Mouse (Mus musculus): ENCODE measurements around the gene Nbeal2.

The Nbeal2 gene

DNA sequence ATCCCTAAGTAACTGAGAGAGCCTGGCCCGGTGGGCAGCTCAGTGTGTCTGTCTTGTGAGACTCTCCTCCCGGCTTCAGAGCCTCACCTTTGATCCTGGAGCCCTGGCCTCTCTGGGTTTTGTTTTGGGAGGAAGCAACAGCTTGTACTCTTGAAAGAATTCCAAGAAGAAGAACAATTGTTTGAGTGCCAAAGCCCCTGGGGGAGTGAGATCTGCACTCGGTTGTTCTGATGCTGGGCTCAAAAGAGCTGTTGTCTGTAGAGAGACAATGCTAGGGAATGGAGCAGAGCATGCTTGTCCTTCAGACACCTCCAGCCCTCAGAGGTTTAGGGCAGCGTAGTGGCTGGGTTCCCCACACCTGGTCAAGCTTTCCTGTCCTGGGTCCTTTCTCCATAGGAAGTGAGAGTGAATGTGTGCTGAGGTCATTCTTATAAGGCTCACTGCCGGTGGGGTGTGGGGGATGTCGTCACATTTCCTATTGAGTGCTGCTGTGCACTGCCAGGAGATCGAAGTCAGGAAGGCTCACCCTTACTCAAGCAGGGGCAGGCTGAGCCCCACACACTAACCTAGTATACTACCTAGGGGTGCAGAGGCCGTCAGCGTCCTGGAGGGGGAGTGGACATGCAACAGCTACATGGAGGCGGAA is 19.3 kb upstream of the Nbeal2 start:
- no peak for DNase-seq

DNA sequence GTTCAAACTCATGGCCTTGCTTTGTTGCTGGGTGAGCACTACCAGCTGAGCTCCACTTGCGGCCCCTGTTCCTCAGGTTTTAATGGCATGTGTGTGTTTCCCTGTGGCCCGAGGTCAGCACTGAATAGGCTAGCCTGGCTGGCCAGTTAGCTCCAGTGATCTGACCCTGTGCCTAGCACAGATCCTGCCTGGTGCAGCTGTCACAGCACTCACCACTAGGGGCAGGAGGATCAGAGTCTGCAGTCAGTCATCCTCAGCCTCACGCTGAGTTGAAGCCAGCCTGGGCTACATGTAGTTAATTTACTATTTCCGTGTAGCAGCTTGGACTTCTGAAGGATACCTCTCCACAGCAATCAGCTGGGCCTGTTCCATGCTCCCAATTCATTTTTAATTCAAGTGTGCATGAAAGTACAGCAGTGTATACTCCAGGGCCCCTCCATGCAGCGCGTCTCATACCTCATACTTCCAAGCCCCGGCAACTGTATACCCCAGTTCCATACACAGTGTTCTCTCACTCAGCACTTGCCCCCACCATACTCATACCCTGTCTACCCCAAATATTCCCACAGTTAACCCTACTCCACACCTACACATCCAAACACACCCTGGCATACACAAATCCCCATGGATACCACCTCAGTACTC is 18.6 kb upstream of the Nbeal2 start:
- DNase-seq = peak; percentile 38 to 40

DNA sequence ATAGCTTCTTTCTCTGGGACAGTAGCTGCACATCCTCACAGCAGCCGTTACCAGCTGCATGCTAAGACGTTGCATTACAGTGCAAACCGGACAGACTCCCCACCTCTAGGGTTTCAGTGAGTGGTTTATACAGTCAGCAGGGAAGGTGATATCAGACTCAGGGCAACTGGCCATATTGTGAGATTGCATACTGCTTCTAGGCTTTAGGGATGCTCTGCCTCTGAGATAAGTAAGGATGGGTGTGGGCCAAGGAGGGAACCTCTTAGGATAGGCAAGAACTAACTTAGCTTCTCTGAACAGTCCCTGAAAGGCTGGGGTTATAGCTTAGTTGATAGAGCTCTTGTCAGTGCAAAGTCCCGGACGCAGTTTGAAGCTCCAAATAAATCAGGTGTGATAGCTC is 15.8 kb upstream of the Nbeal2 start:
- DNase-seq = no peak

DNA sequence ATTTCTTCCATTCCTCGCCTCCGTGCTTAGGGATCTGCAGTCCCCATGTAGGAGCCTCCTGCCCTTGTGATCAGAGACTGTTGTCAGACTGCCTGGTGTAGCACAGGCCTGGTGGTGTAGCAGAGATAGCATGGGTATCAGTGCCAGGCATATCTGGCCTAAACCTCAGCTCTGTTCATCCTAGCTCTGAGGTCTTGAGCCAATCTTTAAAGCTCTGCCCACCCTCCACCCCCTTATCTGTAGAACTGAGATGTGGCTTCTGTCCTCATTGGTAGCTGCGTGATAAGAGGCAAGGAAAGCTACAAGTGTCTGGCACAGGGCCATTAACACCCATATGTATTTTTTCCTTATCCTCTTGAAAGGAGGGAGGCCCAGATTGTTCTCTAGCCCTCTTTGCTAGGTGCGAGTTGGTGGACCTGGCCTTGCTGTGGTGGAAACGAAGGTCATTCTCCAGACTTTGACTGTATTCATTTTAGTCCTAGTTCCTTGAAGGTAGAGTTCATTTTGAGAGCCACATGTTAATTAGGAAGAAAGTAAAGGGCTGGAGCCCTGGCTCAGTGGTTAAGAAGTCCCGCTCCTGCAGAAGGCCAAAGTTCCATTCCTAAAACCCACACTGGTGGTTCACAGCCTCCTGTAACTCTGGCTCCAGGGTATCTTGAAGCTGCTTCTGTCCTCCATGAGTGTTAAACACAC is 14.8 kb upstream of the Nbeal2 start:
- DNase-seq = no peak

DNA sequence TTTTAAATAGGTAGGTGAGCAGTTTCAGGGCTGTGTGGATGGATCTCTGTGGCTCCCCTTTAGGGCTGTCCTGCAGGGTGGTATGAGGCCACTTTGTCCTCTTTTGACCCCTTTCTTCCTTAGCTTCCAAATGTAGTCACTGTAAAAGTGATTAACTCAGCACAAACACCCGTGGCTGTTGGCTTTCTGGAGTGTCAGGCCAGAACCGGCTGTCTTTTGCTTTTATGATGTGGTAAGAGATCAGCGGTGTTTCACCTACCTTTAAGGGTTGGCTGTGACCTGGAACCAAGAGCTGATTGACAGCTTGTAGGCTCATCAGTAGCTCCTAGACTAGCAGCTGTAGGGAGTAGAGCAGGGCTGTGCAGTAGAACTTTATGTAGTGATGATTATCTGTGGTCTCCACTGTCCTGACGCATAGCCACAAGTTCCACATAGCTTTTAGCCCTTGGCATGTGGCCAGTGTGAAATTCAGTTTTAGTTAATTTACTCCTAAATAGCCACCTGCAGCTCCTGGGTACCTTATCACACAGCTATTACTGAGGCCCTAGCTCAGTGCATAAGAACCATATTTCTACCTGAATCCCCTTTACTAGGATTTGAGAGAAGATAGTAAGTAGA is 13.4 kb upstream of the Nbeal2 start:
- DNase-seq = no peak

DNA sequence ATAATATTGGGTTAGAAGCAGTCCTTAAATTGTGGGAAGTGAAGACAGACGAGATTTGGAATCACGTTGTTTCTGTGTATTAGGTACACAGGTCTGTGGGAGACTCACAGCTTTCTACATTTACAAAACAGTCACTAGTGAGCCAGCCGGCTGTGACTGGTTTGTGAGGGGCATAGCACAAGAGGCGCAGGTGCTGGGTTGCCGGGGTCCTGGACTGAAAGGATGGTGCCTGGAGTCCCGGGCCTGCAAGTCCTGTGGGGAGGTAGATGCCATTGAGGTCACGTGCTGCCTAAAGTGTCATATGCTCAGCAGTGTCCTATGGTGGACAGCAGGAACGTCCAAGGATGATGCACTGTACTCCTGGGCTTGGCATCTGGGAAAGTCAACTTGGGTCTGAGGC is 12.4 kb upstream of the Nbeal2 start:
- no peak for DNase-seq

DNA sequence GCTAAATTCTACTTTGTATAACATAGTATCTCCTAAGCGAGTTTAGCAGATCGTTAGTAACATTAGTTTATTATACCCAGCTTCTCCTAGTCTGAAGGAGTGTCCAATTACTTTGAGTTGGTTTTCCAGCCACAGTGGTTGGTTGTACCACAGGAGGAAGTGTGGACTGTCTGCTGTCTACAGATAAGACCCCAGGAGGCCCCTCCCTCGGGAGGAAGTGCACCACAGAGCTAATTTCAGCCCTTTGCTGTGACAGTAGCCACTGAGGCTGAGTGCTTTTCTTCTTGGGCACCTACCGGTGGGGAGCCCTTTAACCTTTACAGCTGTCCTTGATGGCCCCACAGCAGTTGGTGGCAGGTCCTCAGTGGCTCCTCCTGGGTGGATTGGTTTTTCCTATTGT is 12.0 kb upstream of the Nbeal2 start:
- DNase-seq = no peak

DNA sequence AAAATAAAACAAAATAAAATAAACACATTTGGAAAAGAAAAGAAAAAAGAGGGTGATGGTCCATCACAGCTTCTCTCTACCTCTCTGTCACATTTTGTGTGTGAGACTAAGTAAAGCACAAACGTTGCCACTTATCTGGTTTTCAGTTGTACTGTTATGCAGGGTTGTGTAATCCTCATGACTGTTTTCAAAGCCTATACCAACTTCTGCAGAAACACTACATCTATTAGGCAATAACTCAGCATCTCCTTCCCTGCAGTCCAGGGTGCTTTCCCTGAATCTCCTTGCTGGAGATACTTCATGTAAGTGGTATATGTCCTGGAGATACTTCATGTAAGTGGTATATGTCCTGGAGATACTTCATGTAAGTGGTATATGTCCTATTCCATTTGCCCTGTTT is 8.9 kb upstream of the Nbeal2 start:
- no peak for DNase-seq

DNA sequence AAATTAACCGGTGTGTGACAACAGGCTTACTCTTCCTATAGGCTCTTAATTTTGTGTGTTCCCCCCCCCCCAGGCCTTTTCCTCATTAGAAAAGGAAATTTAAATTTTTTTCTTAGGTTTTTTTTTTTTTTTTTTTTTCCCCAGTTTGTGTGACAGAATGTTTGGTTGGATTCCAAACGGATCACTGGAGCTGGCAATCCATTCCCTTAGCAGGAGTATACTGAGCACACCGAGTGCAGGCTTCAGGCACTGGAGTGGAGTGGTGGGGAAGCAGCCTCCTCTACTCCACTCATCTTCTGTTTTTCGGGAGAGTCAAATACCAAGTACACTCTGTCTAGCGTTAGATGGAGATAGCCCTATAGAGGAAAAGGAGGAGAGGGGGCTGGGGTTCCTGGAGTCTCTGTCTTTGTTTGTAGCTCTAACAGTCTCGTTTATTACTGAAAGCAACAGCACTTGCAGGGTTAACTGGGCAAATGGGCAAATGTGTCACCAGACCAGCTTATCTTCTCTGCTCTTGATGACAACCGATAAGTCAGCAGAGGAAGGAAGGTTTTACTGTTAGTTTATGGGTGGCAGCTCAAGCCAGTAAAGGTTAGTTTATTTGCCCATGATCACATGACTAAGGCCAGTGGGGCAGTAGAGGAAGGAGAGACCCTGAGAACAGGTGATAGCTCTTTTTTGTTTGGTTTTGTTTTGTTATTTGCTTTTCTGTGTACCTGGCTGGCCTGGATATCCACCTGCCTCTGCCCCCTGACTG is 7.1 kb upstream of the Nbeal2 start:
- no peak for DNase-seq

DNA sequence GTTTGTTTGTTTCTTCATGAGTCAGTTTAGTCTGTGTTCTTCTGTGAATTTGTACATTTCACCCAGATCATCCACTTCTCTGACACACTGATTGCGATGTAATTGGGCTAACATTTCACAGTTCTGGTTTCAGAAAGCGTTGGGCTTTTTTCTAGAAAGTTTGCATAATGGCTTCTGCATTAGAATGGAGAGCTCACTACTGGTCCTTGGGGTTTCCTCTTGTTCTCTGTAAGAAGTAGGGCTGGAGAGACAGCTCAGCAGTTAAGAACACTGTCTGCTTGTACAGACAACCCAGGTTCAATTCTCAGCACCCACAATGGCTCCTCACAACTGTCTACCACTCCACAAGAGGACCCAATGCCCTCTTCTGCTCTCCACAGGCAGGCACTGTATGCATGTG is 6.2 kb upstream of the Nbeal2 start:
- no peak for DNase-seq

DNA sequence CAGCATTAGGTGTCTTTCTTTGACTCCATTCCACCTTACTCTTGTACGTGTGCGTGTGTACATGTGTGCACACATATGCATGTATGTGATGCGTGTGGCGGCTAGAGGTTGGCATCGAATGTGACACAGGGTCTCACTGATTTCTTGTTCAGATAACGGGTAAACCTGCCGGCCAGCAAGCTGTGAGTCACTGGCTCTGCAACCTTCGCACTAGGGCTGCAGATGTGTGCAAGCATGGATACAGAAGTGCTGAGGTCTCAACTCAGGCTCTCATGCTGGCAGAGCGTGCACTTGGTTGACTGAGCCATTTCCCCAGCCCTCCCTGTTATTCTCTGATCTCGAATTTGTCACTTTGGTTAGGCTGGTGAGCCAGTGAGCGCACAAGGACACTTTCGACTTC is 5.6 kb upstream of the Nbeal2 start:
- no peak for DNase-seq

DNA sequence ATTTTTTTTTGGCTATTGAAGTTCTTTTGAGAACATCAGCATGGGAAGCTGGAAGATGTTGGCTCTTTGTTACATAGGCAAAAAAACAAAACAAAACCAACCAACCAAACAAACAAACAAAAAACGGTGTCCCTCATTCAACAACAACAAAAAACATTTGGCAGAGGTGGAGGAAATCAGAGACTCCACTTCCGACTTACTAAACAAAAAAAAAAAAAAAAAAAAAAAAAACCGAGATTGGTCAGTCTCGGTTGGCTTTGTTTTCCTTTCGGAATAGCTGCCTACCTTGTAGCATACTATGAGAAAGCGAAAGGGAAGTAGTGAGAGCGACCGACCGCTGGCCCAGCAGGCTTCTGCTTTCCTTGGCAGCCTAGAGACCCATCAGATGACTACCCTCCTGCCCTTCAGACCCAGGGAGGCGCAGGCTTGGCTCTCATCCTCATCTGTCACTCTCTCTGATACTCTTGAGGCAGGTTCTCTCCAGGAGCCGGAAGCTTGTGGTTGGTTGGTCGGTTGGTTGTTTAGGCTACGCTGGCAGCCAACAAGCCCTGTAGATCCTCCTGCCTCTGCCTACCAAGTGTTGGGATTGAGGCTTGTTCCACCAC is 3.6 kb upstream of the Nbeal2 start:
- DNase-seq = no peak

DNA sequence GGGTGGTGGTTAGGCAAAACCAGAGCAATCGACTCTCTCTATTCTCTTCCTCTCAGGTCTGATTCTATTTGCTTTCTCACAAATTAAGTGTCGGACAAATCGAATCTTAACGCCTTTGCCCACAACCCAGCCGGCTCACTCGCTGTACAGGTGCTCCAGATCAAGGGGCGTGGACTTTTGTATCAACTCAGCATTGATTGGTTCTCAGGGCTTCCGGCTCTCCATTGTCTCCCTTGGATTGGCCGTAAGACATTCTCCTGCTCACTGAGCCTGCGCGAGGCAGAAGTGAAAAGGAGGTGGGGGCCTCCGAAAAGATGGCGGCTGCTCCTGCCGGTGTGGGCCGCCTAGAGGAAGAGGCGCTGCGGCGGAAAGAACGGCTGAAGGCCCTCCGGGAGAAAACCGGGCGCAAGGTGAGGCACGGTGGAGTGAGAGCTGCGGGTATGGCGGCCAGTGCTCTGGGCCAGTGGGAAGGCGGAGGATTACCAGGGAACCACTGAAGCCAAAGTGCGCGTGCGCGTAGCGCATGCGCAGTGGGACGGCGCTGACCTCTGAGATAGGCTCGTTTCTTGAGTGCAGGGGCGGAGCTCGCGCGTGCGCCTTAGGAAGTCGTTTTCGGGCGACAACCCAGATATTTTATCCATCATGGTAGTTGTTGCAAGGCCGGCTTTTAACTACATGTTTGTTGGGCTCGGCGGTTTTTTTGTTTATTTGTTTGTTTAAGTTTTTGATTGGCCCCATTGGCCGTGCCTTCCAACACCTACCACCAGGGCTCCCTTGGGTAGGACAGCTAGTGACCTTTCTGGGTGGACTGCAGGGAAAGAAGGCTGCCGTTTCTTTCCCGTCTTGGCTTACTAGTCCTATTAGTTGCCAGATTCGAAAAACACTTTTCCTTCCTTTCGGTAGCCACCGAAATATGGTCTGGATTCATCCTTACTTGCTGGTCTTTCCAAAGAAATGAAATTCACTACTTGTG is 2.6 kb upstream of the Nbeal2 start, which contains the start of gene Ccdc12:
Gene Ccdc12 (plus strand): TSS at position 255 of the 973 bp plus-strand sequence.
- peak; percentile 93 to 95 for DNase-seq

DNA sequence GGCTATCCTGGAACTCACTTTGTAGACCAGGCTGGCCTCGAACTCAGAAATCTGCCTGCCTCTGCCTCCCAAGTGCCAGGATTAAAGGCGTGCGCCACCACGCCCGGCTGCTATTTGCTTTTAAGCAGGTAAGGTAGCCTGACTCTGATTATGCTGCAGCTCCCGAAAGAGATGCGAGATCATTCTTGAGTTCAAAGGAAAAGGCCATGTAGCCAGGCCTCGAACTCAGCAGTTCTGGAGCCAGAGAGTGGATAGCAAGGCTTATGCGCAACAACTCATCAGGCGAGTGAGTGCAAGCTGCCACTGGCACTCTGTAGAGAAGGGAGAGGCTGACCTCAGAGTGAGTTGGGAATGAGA is 1.7 kb upstream of the Nbeal2 start:
- no peak for DNase-seq

DNA sequence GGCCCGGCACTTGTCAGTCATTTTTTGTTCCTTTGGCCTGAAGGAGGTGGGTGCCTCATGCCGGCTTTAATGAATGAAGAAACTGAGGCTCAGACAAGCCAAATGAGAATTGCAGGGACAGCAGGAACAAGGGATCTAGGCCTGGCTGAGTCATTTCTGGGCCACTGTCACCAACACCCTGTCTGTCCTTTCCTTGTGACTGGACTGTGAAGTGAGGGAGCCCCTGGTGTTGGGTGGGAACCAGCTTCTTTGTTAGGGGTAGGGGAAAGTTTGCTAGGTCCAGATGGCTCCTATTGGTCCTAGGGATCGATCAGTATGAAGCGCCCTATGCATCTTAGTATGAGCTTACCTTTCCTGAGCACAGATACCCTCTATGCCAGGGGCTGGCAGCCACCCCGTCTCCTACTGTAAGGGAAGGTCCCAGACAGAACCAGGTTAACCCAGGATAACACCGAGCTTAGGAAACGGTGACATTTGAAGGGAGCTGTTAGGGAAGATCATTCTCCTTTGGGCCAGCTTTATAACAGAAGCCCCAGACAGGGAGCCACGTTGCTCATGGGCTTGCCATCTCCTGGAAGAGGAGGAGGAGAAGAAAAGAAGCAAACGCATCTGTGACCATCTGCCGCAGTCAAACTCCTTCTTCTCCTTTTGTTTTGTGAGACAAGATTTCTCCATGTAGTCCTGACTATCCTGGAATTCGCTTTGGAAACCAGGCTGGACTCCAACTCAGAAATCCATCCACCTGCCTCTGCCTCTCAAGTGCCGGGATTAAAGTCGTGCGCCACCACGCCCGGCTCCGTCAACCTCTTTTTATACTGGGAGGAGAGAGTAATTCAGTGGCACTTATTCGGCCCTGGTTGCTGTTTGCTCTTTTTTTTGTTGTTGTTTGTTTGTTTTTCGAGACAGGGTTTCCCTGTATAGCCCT is 1.0 kb upstream of the Nbeal2 start:
- DNase-seq = no peak

DNA sequence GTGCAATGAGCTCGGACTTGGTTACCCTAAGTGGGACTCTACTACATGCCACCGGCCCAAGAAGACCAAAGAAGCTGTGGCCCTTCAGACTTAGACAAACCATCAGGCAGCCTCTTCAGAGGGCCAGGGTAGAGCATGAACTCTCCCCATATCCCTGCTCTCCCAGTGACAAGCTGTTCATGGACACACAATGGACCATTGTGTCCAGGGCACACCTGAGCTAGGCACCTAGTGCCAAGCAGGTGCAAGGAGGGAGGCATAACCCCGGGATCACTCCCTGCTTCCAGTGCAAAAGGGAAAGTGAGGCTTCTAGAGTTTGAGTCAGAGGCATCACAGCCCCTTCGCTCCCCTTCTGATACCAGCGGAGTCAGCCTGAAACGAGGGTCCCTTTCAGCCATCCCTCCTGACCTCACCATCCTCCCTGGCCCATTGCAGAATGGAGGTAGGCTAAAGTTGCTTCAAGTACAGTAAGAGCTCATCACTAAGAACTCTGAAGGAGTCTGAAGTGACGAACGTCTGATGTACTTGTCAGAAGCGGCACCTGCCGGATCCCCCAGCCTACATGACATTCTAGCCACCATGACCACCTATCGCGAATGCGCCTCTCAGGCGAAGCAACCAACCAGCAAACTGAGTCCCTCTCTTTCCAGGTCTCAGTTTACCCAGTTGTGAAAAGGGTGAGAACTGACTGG is 852 bp downstream of the Nbeal2 start:
- no peak for DNase-seq

DNA sequence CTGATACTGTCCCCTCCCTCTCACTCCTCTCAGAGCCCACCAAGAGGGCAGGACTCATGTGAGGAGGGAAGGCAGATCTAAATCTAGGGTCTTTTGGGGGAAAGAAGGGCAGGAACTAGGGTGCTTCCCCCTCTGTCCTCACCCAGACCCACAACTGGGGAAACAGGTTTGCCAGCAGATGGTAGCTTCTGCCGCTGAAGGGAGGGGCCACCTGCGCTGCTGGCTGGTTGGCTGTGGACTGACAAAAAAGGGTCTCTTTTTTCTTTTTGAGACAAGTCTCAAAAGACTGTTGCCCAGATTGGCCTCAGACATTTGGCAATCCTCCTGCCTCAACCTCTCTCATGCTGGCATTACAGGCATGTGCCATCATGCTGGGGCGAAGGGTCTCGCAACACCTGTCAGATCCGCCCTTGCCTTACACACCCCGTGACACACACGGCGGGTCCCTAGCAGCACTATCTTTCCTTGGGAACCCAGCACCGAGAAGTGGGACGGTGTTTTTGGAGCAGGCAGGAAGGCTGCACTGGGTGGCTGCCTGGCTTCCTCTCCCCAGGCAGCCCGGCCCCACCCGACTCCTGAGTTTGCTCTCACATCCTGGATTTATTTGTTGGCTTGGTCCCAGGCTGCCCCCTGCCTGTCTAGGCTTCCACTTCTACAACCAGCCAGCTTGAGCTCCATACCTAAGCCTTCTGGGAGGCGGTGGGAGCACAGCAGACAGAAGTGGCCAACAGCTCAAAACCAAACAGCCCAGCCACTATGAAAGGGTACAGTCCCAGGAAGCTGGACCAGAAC is 1.8 kb downstream of the Nbeal2 start:
- DNase-seq = peak; percentile 66 to 78

DNA sequence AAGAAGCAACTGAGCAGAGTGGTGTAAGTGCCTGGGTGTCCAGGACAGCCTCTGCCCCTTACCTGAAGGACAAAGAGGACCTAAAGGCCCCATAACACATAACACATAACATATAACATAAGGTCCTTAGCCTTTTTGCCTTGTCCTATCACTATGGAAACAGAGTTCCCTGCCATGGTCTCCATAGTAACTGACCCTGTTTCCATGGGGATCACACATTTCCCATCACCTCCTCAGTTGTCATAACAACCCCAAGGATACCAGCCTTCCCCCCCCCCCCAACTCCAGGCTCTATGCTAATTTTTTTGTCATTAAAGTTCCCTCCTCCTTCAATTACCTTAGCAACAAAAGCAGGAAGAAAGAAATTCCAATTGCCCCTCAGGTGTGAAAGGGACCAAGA is 4.2 kb downstream of the Nbeal2 start:
- no peak for DNase-seq

DNA sequence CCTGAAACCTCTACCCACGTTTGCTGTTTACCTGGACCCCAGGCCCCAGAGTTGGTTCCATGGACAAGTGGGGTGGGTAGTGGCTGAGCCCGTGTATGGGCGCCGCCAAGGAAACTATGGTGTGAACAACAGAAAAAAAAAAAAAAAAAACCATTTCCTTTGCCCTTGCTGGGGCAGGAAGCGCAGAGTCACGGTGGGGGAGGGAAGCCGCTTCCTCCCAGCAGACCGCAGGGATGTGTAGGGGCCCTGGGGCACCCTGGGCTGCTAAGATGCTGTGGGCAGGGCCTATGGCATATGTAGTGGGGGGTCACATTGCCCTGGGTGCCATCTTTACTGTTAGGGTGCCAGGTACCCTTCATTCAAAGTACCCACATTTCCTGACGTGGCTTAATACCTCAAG is 8.7 kb downstream of the Nbeal2 start:
- DNase-seq = peak; percentile 82 to 93

All from thymus, postnatal 36 days (tissue).